ENCODE assay signal across 29 mouse cellular contexts in genomic region chr2:32671147-32671546, GRCm38 (mm10). TPM values are rescaled to one million over a fixed set of nuclear protein-coding genes. Genes with fewer than 3 reads are reported as not detected.
A peak's percentile ranks its signal among the peaks of the same experiment; 100 is the strongest.
DNase-seq lines count a peak whose midpoint lies in the region; ATAC-seq lines count a peak whose summit lies in the region.
"Had no signal": no experiment of that assay in that cellular context is flagged by ENCODE, and none has a peak within 500 bp of the region (broad histone marks: within the 10 kb centered on the region; RNA-seq: fewer than 3 reads in every experiment).

No protein-coding gene starts in this region.

- H3K27me3 ChIP-seq in heart, embryonic 11.5 days (ENCODE audit: control insufficient read depth, insufficient read depth, low read length), result no peaks in the 10 kb centered on the region
- no peaks in the 10 kb centered on the region for H3K27me3 ChIP-seq in kidney, embryonic 16.5 days (ENCODE audit: insufficient read depth, low read length)
- H3K27me3 ChIP-seq: CH12.LX; embryonic facial prominence, embryonic 12.5 days; embryonic facial prominence, embryonic 15.5 days; heart, embryonic 15.5 days; Patski had no signal

- ATAC-seq in heart, embryonic 11.5 days (replicated peaks; ENCODE audit: insufficient number of reproducible peaks, low FRiP score, low TSS enrichment), result no peak
- no peak for ATAC-seq in kidney, embryonic 16.5 days (ENCODE audit: low FRiP score, low TSS enrichment)
- ATAC-seq: forebrain, embryonic 14.5 days; forebrain, postnatal 0 days; hindbrain, postnatal 0 days; inflammation-experienced regulatory T-cells, adult 6 months; intestine, embryonic 16.5 days; Patski had no signal

- no peak overlapping the region for H3K27ac ChIP-seq in heart, embryonic 11.5 days (ENCODE audit: low read depth, low read length)
- H3K27ac ChIP-seq in kidney, embryonic 16.5 days (ENCODE audit: low read length), result no peak overlapping the region
- H3K27ac ChIP-seq: embryonic facial prominence, embryonic 12.5 days; embryonic facial prominence, embryonic 15.5 days; heart, embryonic 15.5 days; hindbrain, embryonic 14.5 days; hindbrain, postnatal 0 days had no signal

- peaks cover 10% of the 10 kb centered on the region; the same call in 1 of the 2 replicates for H3K36me3 ChIP-seq in heart, embryonic 11.5 days (ENCODE audit: control insufficient read depth, insufficient read depth, low read length)
- peaks cover 26% of the 10 kb centered on the region for H3K36me3 ChIP-seq in kidney, embryonic 16.5 days (ENCODE audit: insufficient read depth, low read length)
- H3K36me3 ChIP-seq: embryonic facial prominence, embryonic 12.5 days had no signal

- no peak overlapping the region for H3K4me2 ChIP-seq in heart, embryonic 11.5 days
- H3K4me2 ChIP-seq in kidney, embryonic 16.5 days (replicated peaks; ENCODE audit: low read depth, low read length), result no peak overlapping the region
- H3K4me2 ChIP-seq: embryonic facial prominence, embryonic 12.5 days; embryonic facial prominence, embryonic 15.5 days; heart, embryonic 15.5 days; hindbrain, embryonic 14.5 days had no signal

- DNase-seq in adrenal gland, adult (ENCODE audit: inconsistent age in 2 of 2, low spot score in 1 of 2), result peak; percentile 36 to 60
- no peak for DNase-seq in adrenal gland, adult 8-10 months
- peak; percentile 90 for DNase-seq in heart, adult 11 months
- peak; percentile 42 for DNase-seq in kidney, adult 11 months
- DNase-seq: adrenal gland, postnatal 10 days; adrenal gland, postnatal 36 days; B cell, adult 2 months; cerebellum, adult 11 months; cerebellum, adult 2 months; cerebellum, adult 9-11 months; cerebellum, postnatal 25 days; forebrain, postnatal 0 days; gastrocnemius, postnatal 25 days; heart, postnatal 10 days; heart, postnatal 4 days; kidney, adult 8-10 months had no signal

- peaks cover 17% of the 10 kb centered on the region for H3K4me1 ChIP-seq in heart, embryonic 11.5 days (ENCODE audit: control insufficient read depth, insufficient read depth, low read length)
- H3K4me1 ChIP-seq in kidney, embryonic 16.5 days (ENCODE audit: insufficient read depth, low read length), result peaks cover 2% of the 10 kb centered on the region; the same call in 1 of the 2 replicates
- H3K4me1 ChIP-seq: embryonic facial prominence, embryonic 12.5 days had no signal

- H3K9me3 ChIP-seq in heart, embryonic 11.5 days (replicated peaks; ENCODE audit: control insufficient read depth, low read length), result no peaks in the 10 kb centered on the region
- no peaks in the 10 kb centered on the region for H3K9me3 ChIP-seq in kidney, embryonic 16.5 days (ENCODE audit: low read length)
- H3K9me3 ChIP-seq: embryonic facial prominence, embryonic 12.5 days; G1E; heart, embryonic 15.5 days had no signal

- no peak overlapping the region for H3K4me3 ChIP-seq in heart, embryonic 11.5 days (ENCODE audit: low read depth, low read length)
- no peak overlapping the region for H3K4me3 ChIP-seq in kidney, embryonic 16.5 days (ENCODE audit: low read length)
- H3K4me3 ChIP-seq: embryonic facial prominence, embryonic 12.5 days; embryonic facial prominence, embryonic 15.5 days; heart, embryonic 15.5 days had no signal

- no peak overlapping the region for H3K9ac ChIP-seq in heart, embryonic 11.5 days (ENCODE audit: low read depth, low read length)
- no peak overlapping the region for H3K9ac ChIP-seq in kidney, embryonic 16.5 days (replicated peaks; ENCODE audit: low read length)
- H3K9ac ChIP-seq: embryonic facial prominence, embryonic 12.5 days; embryonic facial prominence, embryonic 15.5 days; forebrain, postnatal 0 days; heart, embryonic 15.5 days; hindbrain, embryonic 14.5 days had no signal

- 81% methylated on average over 9 of the region's 9 CpGs for WGBS in heart, embryonic 11.5 days (ENCODE audit: insufficient replicate concordance)
- 88% methylated on average over 9 of the region's 9 CpGs for WGBS in kidney, embryonic 16.5 days

RNA-seq across cellular contexts. Expression of gene Eng, which starts 24.8 kb away (rescaled TPM):
- total RNA-seq in adrenal gland, adult 8-10 months (2022), result 100 to 1,000 TPM in 3 of 4 experiments, 10 to 100 TPM in 1; 96.0 to 134 (median 120) TPM
- polyA plus RNA-seq in heart, embryonic 11.5 days (2014; fragmentation: Nextera tagmentation; extraction: Ambion mirVana), result 113 and 127 TPM in 2 replicates
- 93.6 and 98.7 TPM in 2 replicates for polyA plus RNA-seq in kidney, embryonic 16.5 days (2015; fragmentation: Nextera tagmentation; extraction: Ambion mirVana)
- polyA plus RNA-seq: inflammation-experienced regulatory T-cells, adult 6 months had no signal

RNA-seq across cellular contexts. Expression of gene Fpgs, which starts 32.8 kb away (rescaled TPM):
- total RNA-seq in adrenal gland, adult 8-10 months (2022), result 10 to 100 TPM; 10.8 to 22.2 (median 18.7) TPM
- polyA plus RNA-seq in heart, embryonic 11.5 days (2014; fragmentation: Nextera tagmentation; extraction: Ambion mirVana), result 14.5 and 15.3 TPM in 2 replicates
- polyA plus RNA-seq in kidney, embryonic 16.5 days (2015; fragmentation: Nextera tagmentation; extraction: Ambion mirVana), result 42.3 and 45.1 TPM in 2 replicates

RNA-seq across cellular contexts. Expression of gene Cdk9, which starts 41.7 kb away (rescaled TPM):
- total RNA-seq in adrenal gland, adult 8-10 months (2022), result 100 to 1,000 TPM in 1 of 4 experiments, 10 to 100 TPM in 3; 80.8 to 110 (median 92.1) TPM
- polyA plus RNA-seq in heart, embryonic 11.5 days (2014; fragmentation: Nextera tagmentation; extraction: Ambion mirVana), result 53.8 and 61.2 TPM in 2 replicates
- polyA plus RNA-seq in kidney, embryonic 16.5 days (2015; fragmentation: Nextera tagmentation; extraction: Ambion mirVana), result 113 and 115 TPM in 2 replicates

RNA-seq across cellular contexts. Expression of gene Ak1, which starts 49.6 kb away (rescaled TPM):
- 10 to 100 TPM; 24.1 to 57.3 (median 40.1) TPM for total RNA-seq in adrenal gland, adult 8-10 months (2022)
- polyA plus RNA-seq in heart, embryonic 11.5 days (2014; fragmentation: Nextera tagmentation; extraction: Ambion mirVana), result 212 and 221 TPM in 2 replicates
- 35.7 and 39.1 TPM in 2 replicates for polyA plus RNA-seq in kidney, embryonic 16.5 days (2015; fragmentation: Nextera tagmentation; extraction: Ambion mirVana)

RNA-seq across cellular contexts. Expression of gene Sh2d3c, which starts 49.7 kb away (rescaled TPM):
- 10 to 100 TPM; 12.4 to 23.9 (median 18.0) TPM for total RNA-seq in adrenal gland, adult 8-10 months (2022)
- 26.4 and 29.1 TPM in 2 replicates for polyA plus RNA-seq in heart, embryonic 11.5 days (2014; fragmentation: Nextera tagmentation; extraction: Ambion mirVana)
- polyA plus RNA-seq in kidney, embryonic 16.5 days (2015; fragmentation: Nextera tagmentation; extraction: Ambion mirVana), result 41.5 and 44.2 TPM in 2 replicates
